ENCODE assay signal across 8 mouse cellular contexts in the genomic region with DNA sequence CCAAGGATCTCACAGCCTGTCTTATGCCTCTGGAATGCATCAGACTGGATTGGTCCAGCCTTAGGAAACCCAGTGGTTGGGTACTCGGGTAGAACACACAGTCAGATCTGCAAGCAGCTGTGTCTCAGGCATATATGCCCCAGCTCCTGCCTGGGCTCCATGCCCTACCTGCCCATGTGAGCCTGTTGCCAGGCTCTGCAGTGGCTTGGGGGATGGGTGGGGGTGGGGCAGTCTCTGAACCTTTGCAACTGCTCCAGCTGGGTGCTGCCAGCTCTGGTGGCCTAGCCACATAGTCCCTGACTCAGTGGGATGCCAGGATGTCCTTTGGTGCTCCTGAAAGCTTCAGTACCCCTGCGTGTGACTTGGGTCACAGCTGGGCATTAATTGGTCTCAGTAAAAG. TPM values are rescaled to one million over a fixed set of nuclear protein-coding genes. Genes with fewer than 3 reads are reported as not detected.
DNase-seq lines count a peak whose midpoint lies in the region; ATAC-seq lines count a peak whose summit lies in the region.

No protein-coding gene starts in this region.

- H3K4me3 ChIP-seq in lung, embryonic 16.5 days (ENCODE audit: low read length) = peak overlapping the region; percentile 51
- peak overlapping the region; percentile 30; the same call in 1 of the 2 replicates for H3K4me3 ChIP-seq in forebrain, embryonic 14.5 days (ENCODE audit: low read depth, low read length)
- peak overlapping the region; percentile 48 for H3K4me3 ChIP-seq in liver, embryonic 16.5 days (ENCODE audit: low read depth, low read length)
- H3K4me3 ChIP-seq in stomach, embryonic 15.5 days (replicated peaks) = peak overlapping the region; percentile 49

- peak overlapping the region; percentile 61 for H3K4me2 ChIP-seq in lung, embryonic 16.5 days (ENCODE audit: low read depth, low read length)
- peak overlapping the region; percentile 51 for H3K4me2 ChIP-seq in forebrain, embryonic 14.5 days (ENCODE audit: low read length)
- H3K4me2 ChIP-seq in liver, embryonic 16.5 days (ENCODE audit: low read depth, low read length) = 0 out of 2 replicates have a peak overlapping the region, but pooled peaks have one; percentile 21
- H3K4me2 ChIP-seq in stomach, embryonic 15.5 days = peak overlapping the region; percentile 60

- 0 out of 2 replicates have a peak, but pooled peaks have one; percentile 23 for ATAC-seq in lung, embryonic 16.5 days (ENCODE audit: low read depth)
- ATAC-seq in forebrain, embryonic 14.5 days = no peak
- ATAC-seq in liver, embryonic 16.5 days (ENCODE audit: low read depth) = no peak
- no peak for ATAC-seq in stomach, embryonic 15.5 days (ENCODE audit: insufficient read depth, low FRiP score, low read depth)
- ATAC-seq in activated CD4-positive, CD25-positive, alpha-beta regulatory T cell, adult 4 months = no peak

- DNase-seq in lung, postnatal 10 days = no peak
- no peak for DNase-seq in forebrain, embryonic 14.5 days (ENCODE audit: low spot score)
- no peak for DNase-seq in right cerebral cortex, postnatal 14 days
- DNase-seq in urinary bladder, adult 2 months (ENCODE audit: low spot score) = no peak

- H3K9me3 ChIP-seq in lung, embryonic 16.5 days (ENCODE audit: control insufficient read depth, low read length) = no peaks in the 10 kb centered on the region
- H3K9me3 ChIP-seq in forebrain, embryonic 14.5 days (replicated peaks; ENCODE audit: control insufficient read depth, low read length) = no peaks in the 10 kb centered on the region
- H3K9me3 ChIP-seq in liver, embryonic 16.5 days (replicated peaks; ENCODE audit: control insufficient read depth, low read length) = no peaks in the 10 kb centered on the region
- no peaks in the 10 kb centered on the region for H3K9me3 ChIP-seq in stomach, embryonic 15.5 days

- no peak overlapping the region for H3K27ac ChIP-seq in lung, embryonic 16.5 days (ENCODE audit: low read length)
- no peak overlapping the region for H3K27ac ChIP-seq in forebrain, embryonic 14.5 days (ENCODE audit: low read depth, low read length)
- H3K27ac ChIP-seq in liver, embryonic 16.5 days (ENCODE audit: low read length) = peak overlapping the region; percentile 34; the same call in 1 of the 2 replicates
- no peak overlapping the region for H3K27ac ChIP-seq in stomach, embryonic 15.5 days

- 24% methylated on average over 2 of the region's 2 CpGs for WGBS in lung, embryonic 16.5 days
- WGBS in forebrain, embryonic 14.5 days = 8% methylated on average over 2 of the region's 2 CpGs
- WGBS in liver, embryonic 16.5 days (ENCODE audit: insufficient replicate concordance) = 12% methylated on average over 2 of the region's 2 CpGs
- WGBS in stomach, embryonic 15.5 days = 19% methylated on average over 2 of the region's 2 CpGs

- no peak overlapping the region for H3K9ac ChIP-seq in lung, embryonic 16.5 days (ENCODE audit: low read length)
- no peak overlapping the region for H3K9ac ChIP-seq in forebrain, embryonic 14.5 days (ENCODE audit: low read length)
- H3K9ac ChIP-seq in liver, embryonic 16.5 days (ENCODE audit: low read depth, low read length) = peak overlapping the region; percentile 16; the same call in 1 of the 2 replicates
- no peak overlapping the region for H3K9ac ChIP-seq in stomach, embryonic 15.5 days

- no peaks in the 10 kb centered on the region for H3K27me3 ChIP-seq in lung, embryonic 16.5 days (ENCODE audit: control insufficient read depth, insufficient read depth, low read depth, low read length)
- H3K27me3 ChIP-seq in forebrain, embryonic 14.5 days (replicated peaks; ENCODE audit: control insufficient read depth, insufficient read depth, low read length) = no peaks in the 10 kb centered on the region
- H3K27me3 ChIP-seq in liver, embryonic 16.5 days (ENCODE audit: control insufficient read depth, insufficient read depth, low read depth, low read length) = peaks cover 11% of the 10 kb centered on the region
- H3K27me3 ChIP-seq in stomach, embryonic 15.5 days (replicated peaks) = no peaks in the 10 kb centered on the region

- H3K36me3 ChIP-seq in lung, embryonic 16.5 days (ENCODE audit: control insufficient read depth, insufficient read depth, low read length) = no peaks in the 10 kb centered on the region
- H3K36me3 ChIP-seq in forebrain, embryonic 14.5 days (ENCODE audit: control insufficient read depth, insufficient read depth, low read length) = no peaks in the 10 kb centered on the region
- no peaks in the 10 kb centered on the region for H3K36me3 ChIP-seq in liver, embryonic 16.5 days (ENCODE audit: control insufficient read depth, insufficient read depth)
- H3K36me3 ChIP-seq in stomach, embryonic 15.5 days = no peaks in the 10 kb centered on the region

- H3K4me1 ChIP-seq in lung, embryonic 16.5 days (replicated peaks; ENCODE audit: control insufficient read depth, insufficient read depth, low read length) = peaks cover 10% of the 10 kb centered on the region; the same call in 1 of the 2 replicates
- H3K4me1 ChIP-seq in forebrain, embryonic 14.5 days (ENCODE audit: control insufficient read depth, insufficient read depth, low read length) = peaks cover 15% of the 10 kb centered on the region
- peaks cover 3% of the 10 kb centered on the region; the same call in 1 of the 2 replicates for H3K4me1 ChIP-seq in liver, embryonic 16.5 days (ENCODE audit: control insufficient read depth, low read depth, low read length)
- H3K4me1 ChIP-seq in stomach, embryonic 15.5 days = peaks cover 17% of the 10 kb centered on the region; the same call in 1 of the 2 replicates

RNA-seq across cellular contexts. Expression of a gene that starts 6.4 kb away (rescaled TPM):
- 0.11 and 0.34 TPM in 2 replicates for polyA plus RNA-seq in lung, embryonic 16.5 days (2015; fragmentation: Nextera tagmentation; extraction: Ambion mirVana)
- polyA plus RNA-seq in forebrain, embryonic 14.5 days (2014; fragmentation: Nextera tagmentation; extraction: Ambion mirVana) = 0.11 and 0.28 TPM in 2 replicates
- polyA plus RNA-seq in liver, embryonic 16.5 days (2015; fragmentation: Nextera tagmentation; extraction: Ambion mirVana) = 0.05 TPM in 1 of 2 replicates, not detected in the other
- 0.46 and 1.8 TPM in 2 replicates for polyA plus RNA-seq in stomach, embryonic 15.5 days (2015; fragmentation: Nextera tagmentation; extraction: Ambion mirVana)
- 0.40 and 0.50 TPM in 2 replicates for polyA plus RNA-seq in urinary bladder, adult 2 months (2012; rRNA removed)
- not detected for polyA plus RNA-seq in activated CD4-positive, CD25-positive, alpha-beta regulatory T cell, adult 4 months (2017; shearing (Covaris generic))

RNA-seq across cellular contexts. Expression of a gene that starts 28.7 kb away (rescaled TPM):
- polyA plus RNA-seq in lung, embryonic 16.5 days (2015; fragmentation: Nextera tagmentation; extraction: Ambion mirVana) = 15.4 and 19.2 TPM in 2 replicates
- 2.4 and 3.3 TPM in 2 replicates for polyA plus RNA-seq in forebrain, embryonic 14.5 days (2014; fragmentation: Nextera tagmentation; extraction: Ambion mirVana)
- 0.21 and 0.40 TPM in 2 replicates for polyA plus RNA-seq in liver, embryonic 16.5 days (2015; fragmentation: Nextera tagmentation; extraction: Ambion mirVana)
- polyA plus RNA-seq in stomach, embryonic 15.5 days (2015; fragmentation: Nextera tagmentation; extraction: Ambion mirVana) = 2.4 TPM in 2 replicates
- polyA plus RNA-seq in urinary bladder, adult 2 months (2012; rRNA removed) = 0.66 and 1.2 TPM in 2 replicates
- polyA plus RNA-seq in activated CD4-positive, CD25-positive, alpha-beta regulatory T cell, adult 4 months (2017; shearing (Covaris generic)) = under 1 TPM; 0.09 to 0.75 TPM

RNA-seq across cellular contexts. Expression of a gene that starts 41.1 kb away (rescaled TPM):
- 0.21 TPM in 1 of 2 replicates, not detected in the other for polyA plus RNA-seq in lung, embryonic 16.5 days (2015; fragmentation: Nextera tagmentation; extraction: Ambion mirVana)
- not detected in 2 replicates for polyA plus RNA-seq in forebrain, embryonic 14.5 days (2014; fragmentation: Nextera tagmentation; extraction: Ambion mirVana)
- polyA plus RNA-seq in liver, embryonic 16.5 days (2015; fragmentation: Nextera tagmentation; extraction: Ambion mirVana) = 0.11 and 0.15 TPM in 2 replicates
- 0.31 and 0.44 TPM in 2 replicates for polyA plus RNA-seq in stomach, embryonic 15.5 days (2015; fragmentation: Nextera tagmentation; extraction: Ambion mirVana)
- 3.7 and 6.3 TPM in 2 replicates for polyA plus RNA-seq in urinary bladder, adult 2 months (2012; rRNA removed)
- under 1 TPM in 1 of 2 experiments, not detected in 1; 0.29 TPM for polyA plus RNA-seq in activated CD4-positive, CD25-positive, alpha-beta regulatory T cell, adult 4 months (2017; shearing (Covaris generic))

RNA-seq across cellular contexts. Expression of a gene that starts 49.5 kb away (rescaled TPM):
- 662 and 695 TPM in 2 replicates for polyA plus RNA-seq in lung, embryonic 16.5 days (2015; fragmentation: Nextera tagmentation; extraction: Ambion mirVana)
- polyA plus RNA-seq in forebrain, embryonic 14.5 days (2014; fragmentation: Nextera tagmentation; extraction: Ambion mirVana) = 40.4 and 53.3 TPM in 2 replicates
- 112 and 113 TPM in 2 replicates for polyA plus RNA-seq in liver, embryonic 16.5 days (2015; fragmentation: Nextera tagmentation; extraction: Ambion mirVana)
- 341 and 366 TPM in 2 replicates for polyA plus RNA-seq in stomach, embryonic 15.5 days (2015; fragmentation: Nextera tagmentation; extraction: Ambion mirVana)
- polyA plus RNA-seq in urinary bladder, adult 2 months (2012; rRNA removed) = 139 and 175 TPM in 2 replicates
- 100 to 1,000 TPM; 319 to 387 TPM for polyA plus RNA-seq in activated CD4-positive, CD25-positive, alpha-beta regulatory T cell, adult 4 months (2017; shearing (Covaris generic))

RNA-seq across cellular contexts. Expression of a gene that starts 53.0 kb away (rescaled TPM):
- polyA plus RNA-seq in lung, embryonic 16.5 days (2015; fragmentation: Nextera tagmentation; extraction: Ambion mirVana) = not detected in 2 replicates
- polyA plus RNA-seq in forebrain, embryonic 14.5 days (2014; fragmentation: Nextera tagmentation; extraction: Ambion mirVana) = not detected in 2 replicates
- polyA plus RNA-seq in liver, embryonic 16.5 days (2015; fragmentation: Nextera tagmentation; extraction: Ambion mirVana) = 0.17 TPM in 1 of 2 replicates, not detected in the other
- polyA plus RNA-seq in stomach, embryonic 15.5 days (2015; fragmentation: Nextera tagmentation; extraction: Ambion mirVana) = not detected in 2 replicates
- not detected in 2 replicates for polyA plus RNA-seq in urinary bladder, adult 2 months (2012; rRNA removed)
- not detected for polyA plus RNA-seq in activated CD4-positive, CD25-positive, alpha-beta regulatory T cell, adult 4 months (2017; shearing (Covaris generic))
